Mouse (Mus musculus) lung, adult 18-20 months (tissue): Measurements from ENCODE around the gene Pabpn1.
"Not testable (repeated sequence)": the region's sequence is repeated elsewhere in the genome, so short reads cannot be mapped to it uniquely, and the experiment has no call there.

Experiments
- DNase-seq, 2 experiments: peaks; one replicate each; pipeline ENCODE4 v3.0.0; 2022; ENCODE audit warnings: mixed read lengths in 2 of 2

The Pabpn1 gene

DNA sequence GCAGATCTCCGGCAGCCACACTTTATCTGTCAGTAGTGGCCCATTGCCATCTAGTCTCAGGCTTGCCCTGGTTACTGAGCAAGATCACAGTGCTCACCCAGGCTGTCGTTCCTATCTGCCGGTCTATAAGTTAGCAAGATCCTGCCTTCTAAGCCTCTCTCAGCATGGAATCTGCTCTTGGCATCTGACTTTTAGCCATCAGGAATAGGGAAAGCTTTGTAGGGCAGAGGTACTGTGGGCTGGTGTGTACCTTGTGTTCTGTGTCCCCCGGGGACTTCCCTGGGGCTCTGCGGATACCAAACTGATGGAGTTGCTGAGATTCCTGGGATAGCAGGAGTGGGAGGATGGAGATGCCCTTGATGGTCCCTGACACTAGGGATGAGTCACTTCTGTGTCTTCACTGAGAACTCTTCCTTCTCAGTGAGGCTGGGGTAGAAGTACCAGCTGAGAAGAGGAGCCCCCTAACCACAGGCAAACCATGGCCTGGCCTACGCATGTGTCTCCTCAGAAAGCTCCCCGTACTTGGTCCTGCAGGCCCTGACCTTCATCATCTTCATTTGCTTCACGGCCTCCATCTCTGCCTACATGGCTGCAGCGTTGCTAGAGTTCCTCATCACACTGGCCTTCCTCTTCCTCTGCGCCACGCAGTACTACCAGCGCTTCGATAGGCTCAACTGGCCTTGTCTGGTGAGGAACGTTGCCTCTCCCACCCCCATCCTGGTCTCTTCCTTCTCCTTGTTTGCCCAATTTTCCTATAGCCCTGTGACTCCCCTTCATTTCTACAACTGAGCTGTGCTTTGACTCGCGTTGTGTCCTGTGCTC is 45.3 kb downstream of the Pabpn1 start:
- DNase-seq = no peak

DNA sequence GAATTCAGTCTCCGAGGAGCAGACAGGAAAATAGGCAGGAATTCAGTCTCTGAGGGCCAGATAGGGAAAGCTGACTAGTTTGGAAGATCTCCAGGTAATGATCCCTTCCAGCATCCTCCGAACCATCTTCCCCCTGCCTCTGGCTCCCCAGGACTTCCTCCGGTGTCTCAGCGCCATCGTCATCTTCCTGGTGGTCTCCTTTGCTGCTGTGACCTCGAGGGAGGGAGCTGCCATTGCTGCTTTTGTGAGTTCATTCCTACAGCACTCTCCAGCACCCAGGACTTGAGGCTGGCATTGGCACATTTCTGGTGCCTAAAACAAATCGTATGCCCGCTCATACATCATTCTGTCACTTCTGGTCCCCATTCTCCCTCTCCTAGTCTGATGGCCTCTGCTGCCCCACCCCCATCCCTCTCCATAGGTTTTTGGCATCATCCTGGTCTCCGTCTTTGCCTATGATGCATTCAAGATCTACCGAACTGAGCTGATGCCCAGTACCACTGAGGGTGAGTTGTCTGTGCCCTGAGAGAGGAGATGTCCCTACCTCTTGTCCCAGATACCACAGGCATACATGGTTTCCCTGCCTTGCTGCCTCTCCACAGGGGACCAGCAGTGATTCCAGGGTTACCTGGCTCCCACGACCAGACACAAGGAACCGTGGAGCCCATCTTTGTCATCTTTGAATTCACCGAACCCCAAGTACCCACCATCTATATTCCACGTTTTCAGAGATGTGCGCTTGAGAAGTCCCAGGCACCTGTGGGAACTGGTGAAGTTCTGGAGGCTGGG is 46.3 kb downstream of the Pabpn1 start:
- DNase-seq = no peak

DNA sequence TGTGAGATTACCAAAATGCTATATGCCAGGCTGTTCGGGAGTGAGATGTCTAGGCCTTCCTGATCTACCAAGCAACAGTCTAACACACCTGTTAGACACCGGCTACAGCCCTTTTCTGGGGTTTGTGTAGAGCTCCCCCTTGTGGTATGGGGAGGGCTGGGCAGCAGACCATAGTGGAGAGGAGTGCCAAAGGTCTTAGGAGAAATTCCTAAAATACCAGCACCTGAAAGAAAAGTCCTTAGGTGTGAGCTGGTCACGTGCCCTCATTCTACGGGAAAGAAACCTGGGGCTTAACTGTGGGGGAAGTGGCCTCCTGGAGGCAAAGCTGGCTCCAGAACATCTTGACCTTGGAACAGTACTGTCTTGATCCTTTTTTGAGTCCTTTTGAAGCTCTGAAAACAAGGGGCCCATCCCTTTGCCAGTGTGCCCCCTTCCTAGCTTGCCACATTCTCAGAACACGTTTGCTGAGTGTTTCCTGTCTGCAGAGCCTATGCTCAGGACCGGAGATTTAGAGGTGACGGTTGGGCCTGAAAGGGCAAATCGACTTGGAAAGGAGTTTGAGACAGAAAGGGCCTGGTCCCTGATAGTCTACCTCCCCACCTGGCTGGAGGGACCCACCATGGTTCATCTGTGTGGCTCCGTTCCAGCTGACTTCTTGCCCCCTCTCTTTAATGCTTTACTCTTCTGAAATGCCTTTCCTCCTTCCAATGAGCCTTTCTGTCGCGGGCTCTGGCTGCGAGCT is 47.3 kb downstream of the Pabpn1 start:
- DNase-seq = peak; percentile 77 to 85

- DNase-seq = no peak
Measured at GRCm38 (mm10) chr14:54940176-54940530, 47.9 kb downstream of the Pabpn1 start.

DNA sequence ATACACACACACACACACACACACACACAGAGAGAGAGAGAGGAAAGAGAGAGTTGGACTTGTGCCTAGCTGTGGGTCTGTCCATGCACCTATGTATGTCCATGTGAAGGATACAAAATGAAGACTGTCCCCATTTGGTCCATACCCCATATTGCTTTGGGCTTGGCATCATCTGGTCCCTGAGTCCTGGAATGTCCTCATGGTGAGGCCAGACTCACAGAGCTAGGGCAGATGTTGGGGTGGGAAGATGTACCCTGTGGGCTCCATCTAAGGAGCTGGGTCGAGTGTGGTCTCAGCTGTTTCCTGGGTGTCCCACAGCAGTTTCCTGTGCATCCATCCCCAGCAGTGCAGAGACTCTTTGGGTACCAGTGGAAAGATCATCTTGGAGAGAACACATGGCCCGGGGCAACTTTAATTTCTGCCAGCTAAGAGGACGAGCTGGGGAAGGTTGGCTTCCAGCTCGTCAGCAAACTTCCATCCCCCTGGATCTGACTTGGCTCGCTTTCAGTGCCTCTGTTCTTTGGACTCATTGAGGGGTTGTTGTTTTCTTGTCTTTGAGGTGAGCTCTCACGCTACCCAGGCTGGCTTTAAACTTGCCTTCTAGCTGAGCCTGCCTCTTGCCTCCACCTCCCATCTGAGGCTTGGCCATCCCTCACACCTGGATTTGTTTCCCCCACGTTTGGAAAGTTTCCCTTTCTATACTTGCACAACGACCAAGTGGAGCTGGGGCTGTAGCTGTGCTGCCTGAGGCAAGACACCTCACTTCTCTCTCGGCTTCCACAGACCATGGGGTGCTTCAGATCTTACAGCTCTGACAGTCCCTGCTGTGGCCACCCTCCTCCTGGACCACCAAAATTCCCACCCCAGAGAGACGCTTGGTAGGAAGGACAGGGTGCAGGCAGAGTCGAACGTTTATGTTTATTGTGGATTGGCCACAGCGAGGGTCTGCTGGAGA is 49.0 kb downstream of the Pabpn1 start:
- no peak for DNase-seq

DNA sequence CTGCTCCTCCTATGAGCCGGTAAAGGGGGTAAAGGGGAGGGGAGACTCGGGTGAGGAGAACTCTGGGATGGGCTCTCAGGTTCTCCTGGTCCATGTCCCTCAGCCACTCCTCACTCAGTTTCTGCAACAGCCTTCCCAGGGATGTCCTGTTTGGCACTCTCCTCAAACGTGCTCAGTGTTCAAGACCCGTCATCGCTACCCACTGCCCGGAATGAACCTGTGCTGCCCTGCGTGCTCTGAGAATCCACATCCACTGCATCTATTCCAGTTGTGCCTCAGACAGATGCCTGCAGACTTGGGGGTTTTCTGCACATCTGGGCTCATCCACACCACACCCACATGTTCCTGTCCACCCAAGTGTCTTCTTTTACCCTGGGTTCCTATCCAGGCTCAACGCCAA is 50.2 kb downstream of the Pabpn1 start:
- no peak for DNase-seq

DNA sequence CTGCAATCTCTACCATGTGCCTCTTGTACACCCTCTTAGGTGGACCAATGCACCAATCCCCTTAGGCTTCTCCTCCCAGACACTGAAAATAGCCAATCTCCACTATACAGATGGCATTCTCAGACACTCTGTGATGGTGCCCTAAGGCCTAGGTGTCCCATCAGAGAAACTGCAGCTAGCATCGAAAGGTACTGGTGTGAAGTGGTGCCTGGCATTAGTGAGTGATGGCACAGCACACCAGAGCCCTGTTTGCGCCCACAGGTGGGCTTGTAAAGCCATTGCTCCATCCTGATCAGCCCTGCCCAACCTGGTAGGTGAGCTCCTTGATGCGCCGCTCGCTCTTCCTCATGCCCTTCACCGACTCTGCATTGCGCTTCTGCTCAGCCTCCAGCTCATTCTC is 51.7 kb downstream of the Pabpn1 start:
- no peak for DNase-seq

DNA sequence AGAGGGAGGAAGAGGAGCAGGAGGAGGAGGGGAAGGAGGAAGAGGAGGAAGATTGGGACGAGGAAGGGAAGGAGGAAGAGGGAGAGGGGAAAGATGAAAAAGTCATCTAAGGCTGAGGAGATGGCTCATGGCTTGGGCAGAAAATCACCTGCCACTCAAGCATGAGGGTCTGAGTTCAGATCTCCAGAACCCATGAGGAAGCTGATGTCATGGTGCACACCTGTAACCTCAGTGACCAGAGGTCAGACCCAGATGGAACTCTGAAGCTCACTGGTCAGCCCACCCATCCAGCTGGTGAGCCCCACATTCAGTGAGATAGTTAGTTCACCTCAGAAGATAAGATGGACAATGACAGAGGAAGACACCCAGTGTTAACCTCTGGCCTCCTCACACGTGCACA is 52.6 kb downstream of the Pabpn1 start:
- DNase-seq = no peak

- no peak for DNase-seq
Measured at GRCm38 (mm10) chr14:54945975-54946704, 53.8 kb downstream of the Pabpn1 start.

DNA sequence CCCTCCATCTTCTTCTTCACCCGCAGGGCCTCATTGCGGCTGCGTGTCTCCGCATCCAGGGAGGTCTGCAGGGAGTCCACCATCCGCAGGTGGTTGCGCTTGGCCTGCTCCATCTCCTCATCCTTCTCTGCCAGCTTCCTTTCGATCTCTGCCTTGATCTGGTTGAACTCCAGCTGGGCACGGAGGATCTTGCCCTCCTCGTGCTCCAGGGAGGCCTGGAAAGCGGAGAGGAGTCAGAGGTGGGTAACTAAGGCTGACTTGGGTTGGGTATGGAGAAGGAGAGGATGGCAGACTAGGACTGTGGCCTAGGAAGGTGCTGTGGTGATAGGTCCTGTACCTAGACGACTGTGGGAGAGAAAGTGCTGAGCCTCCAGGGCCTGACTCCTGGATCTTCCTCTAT is 54.7 kb downstream of the Pabpn1 start:
- DNase-seq = not testable (repeated sequence)
